ENCODE assay signal across 10 mouse cellular contexts in genomic region chr5:30668637-30669495, GRCm38 (mm10). TPM values are rescaled to one million over a fixed set of nuclear protein-coding genes. Genes with fewer than 3 reads are reported as not detected.
DNase-seq lines count a peak whose midpoint lies in the region; ATAC-seq and TF ChIP-seq lines count a peak whose summit lies in the region.
"Had no signal": no experiment of that assay in that cellular context is flagged by ENCODE, and none has a peak within 500 bp of the region (broad histone marks: within the 10 kb centered on the region; RNA-seq: fewer than 3 reads in every experiment).

No protein-coding gene starts in this region.

- no peaks in the 10 kb centered on the region for H3K9me3 ChIP-seq in MEL (replicated peaks; ENCODE audit: insufficient read depth, low read length)
- H3K9me3 ChIP-seq in embryonic facial prominence, embryonic 14.5 days (ENCODE audit: control insufficient read depth, low read length) = no peaks in the 10 kb centered on the region
- H3K9me3 ChIP-seq in liver, embryonic 16.5 days (replicated peaks; ENCODE audit: control insufficient read depth, low read length) = no peaks in the 10 kb centered on the region

- TF ChIP-seq EP300 in MEL (IDR thresholded peaks at IDR 0.05; ENCODE audit: low read depth in 1 of 2, low read length in 2 of 2) = no peak; a peak in 2 of 4 replicates

- DNase-seq in layer of hippocampus, adult 2 months (ENCODE audit: low spot score in 2 of 2) = no peak
- no peak for DNase-seq in layer of hippocampus, postnatal 36 days
- peak; percentile 74 for DNase-seq in MEL (ENCODE audit: low read depth, low spot score)
- no peak for DNase-seq in embryonic facial prominence, embryonic 14.5 days (ENCODE audit: low spot score)
- no peak for DNase-seq in retina, embryonic 14.5 days (ENCODE audit: low spot score)
- DNase-seq in cerebellum, postnatal 36 days = no peak
- DNase-seq: lung, adult 18-20 months; right cerebral cortex, postnatal 14 days had no signal

- peak overlapping the region; percentile 84 for H3K4me2 ChIP-seq in embryonic facial prominence, embryonic 14.5 days (ENCODE audit: low read depth, low read length)
- peak overlapping the region; percentile 63 for H3K4me2 ChIP-seq in liver, embryonic 16.5 days (ENCODE audit: low read depth, low read length)

- peak; percentile 26; the same call in 1 of the 2 replicates for TF ChIP-seq CTCF in layer of hippocampus, adult 2 months (conservative IDR thresholded peaks at IDR 0.05)
- TF ChIP-seq CTCF in MEL (IDR thresholded peaks at IDR 0.05 in 2 of 3, conservative IDR thresholded peaks at IDR 0.05 in 1 of 3; ENCODE audit: control insufficient read depth in 1 of 3, insufficient read depth in 1 of 3, low read depth in 2 of 3, low read length in 3 of 3, poor library complexity in 1 of 3, severe bottlenecking in 1 of 3) = peak in 2 of 3 experiments; percentile 21 to 38; a peak in 2 of 6 replicates

- no peak for ATAC-seq in embryonic facial prominence, embryonic 14.5 days (ENCODE audit: low read depth)
- no peak for ATAC-seq in liver, embryonic 16.5 days (ENCODE audit: low read depth)

- H3K27ac ChIP-seq in layer of hippocampus, adult 2 months = no peak overlapping the region
- peak overlapping the region; percentile 92 for H3K27ac ChIP-seq in MEL (ENCODE audit: control insufficient read depth, low read depth, low read length)
- H3K27ac ChIP-seq in embryonic facial prominence, embryonic 14.5 days (replicated peaks; ENCODE audit: low read depth, low read length) = no peak overlapping the region
- H3K27ac ChIP-seq in liver, embryonic 16.5 days (ENCODE audit: low read length) = no peak overlapping the region
- H3K27ac ChIP-seq: kidney, postnatal 0 days had no signal

- TF ChIP-seq POLR2A in MEL (IDR thresholded peaks at IDR 0.05; ENCODE audit: control insufficient read depth in 1 of 2, insufficient read depth in 1 of 2, low read depth in 1 of 2, low read length in 2 of 2, poor library complexity in 1 of 2) = no peak; a peak in 1 of 4 replicates

- peaks cover 42 to 43% of the 10 kb centered on the region in 2 experiments for H3K36me3 ChIP-seq in MEL (ENCODE audit: control insufficient read depth in 1 of 2, insufficient read depth in 2 of 2, low read length in 2 of 2)
- peaks cover 40% of the 10 kb centered on the region for H3K36me3 ChIP-seq in embryonic facial prominence, embryonic 14.5 days (ENCODE audit: control insufficient read depth, insufficient read depth, low read length)
- peaks cover 52% of the 10 kb centered on the region for H3K36me3 ChIP-seq in liver, embryonic 16.5 days (ENCODE audit: control insufficient read depth, insufficient read depth)

- no peak for TF ChIP-seq RAD21 in MEL (IDR thresholded peaks at IDR 0.05; ENCODE audit: low read depth, low read length)

- H3K27me3 ChIP-seq in MEL (ENCODE audit: control insufficient read depth in 1 of 2, insufficient read depth in 2 of 2, low read length in 2 of 2) = no peaks in the 10 kb centered on the region
- no peaks in the 10 kb centered on the region for H3K27me3 ChIP-seq in embryonic facial prominence, embryonic 14.5 days (replicated peaks; ENCODE audit: control insufficient read depth, insufficient read depth, low read length)
- no peaks in the 10 kb centered on the region for H3K27me3 ChIP-seq in liver, embryonic 16.5 days (ENCODE audit: control insufficient read depth, insufficient read depth, low read depth, low read length)

- H3K9ac ChIP-seq in MEL (ENCODE audit: control insufficient read depth, low read depth, low read length, poor library complexity, severe bottlenecking) = peak overlapping the region; percentile 90
- no peak overlapping the region for H3K9ac ChIP-seq in embryonic facial prominence, embryonic 14.5 days (ENCODE audit: low read depth, low read length)
- H3K9ac ChIP-seq in liver, embryonic 16.5 days (ENCODE audit: low read depth, low read length) = peak overlapping the region; percentile 46

- H3K79me2 ChIP-seq in MEL (ENCODE audit: control insufficient read depth, insufficient read depth, low read length, poor library complexity) = peaks cover 44% of the 10 kb centered on the region

- no peak overlapping the region for H3K4me3 ChIP-seq in layer of hippocampus, adult 2 months
- H3K4me3 ChIP-seq in MEL (ENCODE audit: control insufficient read depth in 1 of 2, insufficient read depth in 1 of 2, low read depth in 2 of 2, low read length in 2 of 2) = peak overlapping the region; percentile 88 to 97
- peak overlapping the region; percentile 93; the same call in 1 of the 2 replicates for H3K4me3 ChIP-seq in embryonic facial prominence, embryonic 14.5 days (ENCODE audit: low read depth, low read length)
- H3K4me3 ChIP-seq in liver, embryonic 16.5 days (ENCODE audit: low read depth, low read length) = peak overlapping the region; percentile 94

- peaks cover 15 to 26% of the 10 kb centered on the region in 2 experiments for H3K4me1 ChIP-seq in MEL (ENCODE audit: control insufficient read depth in 1 of 2, insufficient read depth in 2 of 2, low read length in 2 of 2)
- H3K4me1 ChIP-seq in embryonic facial prominence, embryonic 14.5 days (ENCODE audit: control insufficient read depth, insufficient read depth, low read length) = peaks cover 19% of the 10 kb centered on the region
- H3K4me1 ChIP-seq in liver, embryonic 16.5 days (ENCODE audit: control insufficient read depth, low read depth, low read length) = peaks cover 23% of the 10 kb centered on the region

- 89% methylated on average over 9 of the region's 9 CpGs for WGBS in embryonic facial prominence, embryonic 14.5 days
- WGBS in liver, embryonic 16.5 days (ENCODE audit: insufficient replicate concordance) = 88% methylated on average over 9 of the region's 9 CpGs

TF ChIP-seq in MEL, 35 proteins besides CTCF, POLR2A, EP300 and RAD21 (continues in another document):
- no peak for TF ChIP-seq USF2 (IDR thresholded peaks at IDR 0.05; ENCODE audit: borderline replicate concordance in 1 of 2, insufficient read depth in 1 of 2, low read depth in 1 of 2, low read length in 2 of 2)
- TF ChIP-seq POLR2AphosphoS5 (IDR thresholded peaks at IDR 0.05; ENCODE audit: borderline replicate concordance, low read depth, low read length) = no peak
- peak; percentile 58; the same call in 1 of the 2 replicates for TF ChIP-seq ZMIZ1 (IDR thresholded peaks at IDR 0.05; ENCODE audit: low read depth, low read length)
- TF ChIP-seq USF1 (IDR thresholded peaks at IDR 0.05; ENCODE audit: low read depth, low read length) = no peak
- TF ChIP-seq KAT2A (conservative IDR thresholded peaks at IDR 0.05; ENCODE audit: low read depth, low read length) = no peak; the same call in 1 of the 2 replicates
- TF ChIP-seq GATA1 (IDR thresholded peaks at IDR 0.05; ENCODE audit: low read depth, low read length) = no peak
- TF ChIP-seq CHD1 (IDR thresholded peaks at IDR 0.05; ENCODE audit: low read depth, low read length) = peak; percentile 97; the same call in 1 of the 2 replicates
- TF ChIP-seq TCF12 (IDR thresholded peaks at IDR 0.05; ENCODE audit: low read depth, low read length) = 0 out of 2 replicates have a peak, but pooled peaks have one; percentile 27
- TF ChIP-seq GABPA (IDR thresholded peaks at IDR 0.05; ENCODE audit: low read depth, low read length) = no peak
- TF ChIP-seq UBTF (IDR thresholded peaks at IDR 0.05; ENCODE audit: borderline replicate concordance, insufficient read depth, low read depth, low read length) = no peak
- peak; percentile 14; the same call in 1 of the 2 replicates for TF ChIP-seq ETS1 (IDR thresholded peaks at IDR 0.05; ENCODE audit: low read depth, low read length)
- TF ChIP-seq MYC (IDR thresholded peaks at IDR 0.05; ENCODE audit: low read depth, low read length) = no peak; the same call in 1 of the 2 replicates
- no peak for TF ChIP-seq JUND (IDR thresholded peaks at IDR 0.05; ENCODE audit: low read depth, low read length)
- no peak for TF ChIP-seq CHD2 (IDR thresholded peaks at IDR 0.05; ENCODE audit: low read length)
- no peak for TF ChIP-seq MAZ (IDR thresholded peaks at IDR 0.05; ENCODE audit: low read depth, low read length)
- no peak for TF ChIP-seq ZNF384 (IDR thresholded peaks at IDR 0.05; ENCODE audit: low read depth, low read length)
- TF ChIP-seq BHLHE40 (IDR thresholded peaks at IDR 0.05; ENCODE audit: borderline replicate concordance, low read depth, low read length) = no peak
- TF ChIP-seq SIN3A (IDR thresholded peaks at IDR 0.05; ENCODE audit: low read length) = no peak; the same call in none of the 2 replicates
- TF ChIP-seq MAFK (IDR thresholded peaks at IDR 0.05; ENCODE audit: borderline replicate concordance, low read depth, low read length) = no peak
- TF ChIP-seq MXI1 (IDR thresholded peaks at IDR 0.05; ENCODE audit: low read depth, low read length) = peak; percentile 50
- no peak for TF ChIP-seq ZC3H11A (IDR thresholded peaks at IDR 0.05; ENCODE audit: low read depth, low read length)

RNA-seq across cellular contexts. Expression of gene Cenpa, which starts 2.3 kb away (rescaled TPM):
- total RNA-seq in layer of hippocampus, adult 2 months (2021) = 1 to 10 TPM; 3.7 to 7.1 TPM
- total RNA-seq in layer of hippocampus, postnatal 36 days (2021) = 1 to 10 TPM; 3.5 to 4.0 TPM
- 341 and 345 TPM in 2 replicates for total RNA-seq in MEL (2012; rRNA removed)
- polyA plus RNA-seq in MEL (2012; ENCODE audit: insufficient read depth in 1 of 2, insufficient read length in 2 of 2, low read depth in 1 of 2, low replicate concordance in 2 of 2, missing spikeins in 1 of 2) = 100 to 1,000 TPM; 100 to 566 TPM
- polyA plus RNA-seq in embryonic facial prominence, embryonic 14.5 days (2014; fragmentation: Nextera tagmentation; extraction: Ambion mirVana) = 209 and 251 TPM in 2 replicates
- polyA plus RNA-seq in liver, embryonic 16.5 days (2015; fragmentation: Nextera tagmentation; extraction: Ambion mirVana) = 160 and 163 TPM in 2 replicates

RNA-seq across cellular contexts. Expression of gene Slc35f6, which starts 21.1 kb away (rescaled TPM):
- 10 to 100 TPM; 39.2 to 39.9 TPM for total RNA-seq in layer of hippocampus, adult 2 months (2021)
- 10 to 100 TPM; 34.2 to 35.3 TPM for total RNA-seq in layer of hippocampus, postnatal 36 days (2021)
- 15.7 and 18.0 TPM in 2 replicates for total RNA-seq in MEL (2012; rRNA removed)
- polyA plus RNA-seq in MEL (2012; ENCODE audit: insufficient read depth in 1 of 2, insufficient read length in 2 of 2, low read depth in 1 of 2, low replicate concordance in 2 of 2, missing spikeins in 1 of 2) = 10 to 100 TPM in 1 of 2 experiments, not detected in 1; 32.4 TPM
- 26.5 and 33.1 TPM in 2 replicates for polyA plus RNA-seq in embryonic facial prominence, embryonic 14.5 days (2014; fragmentation: Nextera tagmentation; extraction: Ambion mirVana)
- 10.5 and 12.6 TPM in 2 replicates for polyA plus RNA-seq in liver, embryonic 16.5 days (2015; fragmentation: Nextera tagmentation; extraction: Ambion mirVana)

RNA-seq across cellular contexts. Expression of gene Dpysl5, which starts 42.5 kb away (rescaled TPM):
- total RNA-seq in layer of hippocampus, adult 2 months (2021) = 10 to 100 TPM; 30.1 to 30.7 TPM
- total RNA-seq in layer of hippocampus, postnatal 36 days (2021) = 10 to 100 TPM; 35.6 to 40.2 TPM
- total RNA-seq in MEL (2012; rRNA removed) = not detected in 2 replicates
- not detected for polyA plus RNA-seq in MEL (2012; ENCODE audit: insufficient read depth in 1 of 2, insufficient read length in 2 of 2, low read depth in 1 of 2, low replicate concordance in 2 of 2, missing spikeins in 1 of 2)
- 17.0 and 17.5 TPM in 2 replicates for polyA plus RNA-seq in embryonic facial prominence, embryonic 14.5 days (2014; fragmentation: Nextera tagmentation; extraction: Ambion mirVana)
- 0.32 and 0.37 TPM in 2 replicates for polyA plus RNA-seq in liver, embryonic 16.5 days (2015; fragmentation: Nextera tagmentation; extraction: Ambion mirVana)

Comparison
In these comparisons a context has a peak if more than half of its experiments do, and no peak if none do; other contexts are left out.
1. RNA of gene Cenpa, which starts 2.3 kb away (total RNA-seq): 341 to 345 TPM in MEL; 3.7 to 7.1 TPM in layer of hippocampus, adult 2 months and 3.5 to 4.0 TPM in layer of hippocampus, postnatal 36 days; every median in the first group is over 10 times any median in the second.
2. RNA of gene Dpysl5, which starts 42.5 kb away (total RNA-seq): 35.6 to 40.2 TPM in layer of hippocampus, postnatal 36 days and 30.1 to 30.7 TPM in layer of hippocampus, adult 2 months; not detected in MEL; every median in the first group is over 10 times any median in the second.